Mouse (Mus musculus): Measurements from ENCODE around the gene Barhl1. TPM values are rescaled to one million over a fixed set of nuclear protein-coding genes. Genes with fewer than 3 reads are reported as not detected.

The Barhl1 gene
- not detected for polyA plus RNA-seq (2017; shearing (Covaris generic))

GRCm38 (mm10) chr2:28916513-28916865, at the start of gene Barhl1:
Barhl1 (minus strand) TSS chr2:28916668.

Other genes starting within 250 kb of the Barhl1 start
- not detected for gene Spaca9, start 216.9 kb downstream of the Barhl1 start, polyA plus RNA-seq (2017; shearing (Covaris generic))
- not detected for gene Ak8, start 216.5 kb downstream of the Barhl1 start, polyA plus RNA-seq (2017; shearing (Covaris generic))
- 9.8 TPM for gene Gtf3c4, start 76.3 kb downstream of the Barhl1 start, polyA plus RNA-seq (2017; shearing (Covaris generic))
- gene Ddx31, start 76.3 kb downstream of the Barhl1 start, polyA plus RNA-seq (2017; shearing (Covaris generic)): 22.7 TPM
- gene Cfap77, start 138.4 kb upstream of the Barhl1 start, polyA plus RNA-seq (2017; shearing (Covaris generic)): not detected
- 19.2 TPM for gene Ttf1, start 143.6 kb upstream of the Barhl1 start, polyA plus RNA-seq (2017; shearing (Covaris generic))
- gene Setx, start 207.5 kb upstream of the Barhl1 start, polyA plus RNA-seq (2017; shearing (Covaris generic)): 107 TPM